Mouse (Mus musculus): ENCODE results near the gene Lrrc52. TPM values are rescaled to one million over a fixed set of nuclear protein-coding genes. Genes with fewer than 3 reads are reported as not detected.

Lrrc52 gene
- total RNA-seq (2012; rRNA removed) (not detected in 2 replicates), total RNA-seq (2014; rRNA removed) (not detected in 2 replicates), polyA plus RNA-seq (2012; ENCODE audit: insufficient read length, low read depth) (not detected in 2 replicates)

- Histone ChIP-seq H3K27ac (ENCODE audit: insufficient read depth, low read depth) (no peak within 1 kb of the TSS), H3K79me2 (replicated peaks; ENCODE audit: control insufficient read depth, extremely low read depth, insufficient read depth, poor library complexity, severe bottlenecking) (no peaks in the 10 kb centered on the region), H3K27me3 (replicated peaks) (peaks cover 80% of the 10 kb centered on the region), H3K4me2 (ENCODE audit: insufficient read depth, low read depth, poor library complexity, severe bottlenecking) (no peak within 1 kb of the TSS), H3K4me1 (ENCODE audit: control insufficient read depth in 1 of 2, insufficient read depth in 2 of 2) (no peaks in the 10 kb centered on the region), H3K4me3 (replicated peaks in 1 of 3; ENCODE audit: low read depth in 2 of 3, low read length in 2 of 3, poor library complexity in 1 of 3) (no peak within 1 kb of the TSS), H3K9ac (ENCODE audit: insufficient read depth, low read depth) (no peak within 1 kb of the TSS), H3K9me3 (replicated peaks; ENCODE audit: low read length) (no peaks in the 10 kb centered on the region), H3K36me3 (replicated peaks in 1 of 2; ENCODE audit: control insufficient read depth in 1 of 2, insufficient read depth in 1 of 2, low read length in 1 of 2) (no peaks in the 10 kb centered on the region)
- in situ Hi-C loops (cut with MboI; ENCODE audit: low pct_ligation_motif_present, low pct_unique_long_range_greater_than_20kb, low sequenced_read_pairs) (no loop called here), dilution Hi-C loops (cut with MboI; ENCODE audit: extremely low pct_ligation_motif_present, extremely low pct_unique_long_range_greater_than_20kb, low sequenced_read_pairs) (no loop called here)
- TF ChIP-seq ETS1 (conservative IDR thresholded peaks at IDR 0.05; ENCODE audit: low read depth, low read length) (no peak), UBTF (IDR thresholded peaks at IDR 0.05; ENCODE audit: low read depth, low read length) (no peak), RCOR1 (conservative IDR thresholded peaks at IDR 0.05; ENCODE audit: low read depth, low read length) (no peak), ELF1 (IDR thresholded peaks at IDR 0.05; ENCODE audit: low read depth, low read length) (no peak), PAX5 (IDR thresholded peaks at IDR 0.05; ENCODE audit: low read length) (no peak), SIN3A (IDR thresholded peaks at IDR 0.05; ENCODE audit: low read length) (no peak), CTCF (conservative IDR thresholded peaks at IDR 0.05 in 1 of 2, IDR thresholded peaks at IDR 0.05 in 1 of 2; ENCODE audit: low read depth in 2 of 2, low read length in 2 of 2) (no peak), CHD2 (IDR thresholded peaks at IDR 0.05; ENCODE audit: low read length) (no peak), MAFK (IDR thresholded peaks at IDR 0.05; ENCODE audit: insufficient replicate concordance, low read length) (no peak), NELFE (IDR thresholded peaks at IDR 0.05; ENCODE audit: low read depth, low read length) (no peak), KAT2A (IDR thresholded peaks at IDR 0.05; ENCODE audit: insufficient replicate concordance, low read length) (no peak), POLR2A (IDR thresholded peaks at IDR 0.05; ENCODE audit: low read depth, low read length) (no peak), ZC3H11A (IDR thresholded peaks at IDR 0.05; ENCODE audit: low read depth, low read length) (no peak)
- DNase-seq (ENCODE audit: extremely low read depth): no peak
Observed at GRCm38 (mm10) chr1:167466765-167467426, at the start of gene Lrrc52. Lrrc52 (minus strand) TSS chr1:167466780.

- H3K4me1 ChIP-seq (ENCODE audit: control insufficient read depth in 1 of 2, insufficient read depth in 2 of 2): no peaks in the 10 kb centered on the region
- no peak overlapping the region for H3K9ac ChIP-seq (ENCODE audit: insufficient read depth, low read depth)
- no peak overlapping the region for H3K27ac ChIP-seq (ENCODE audit: insufficient read depth, low read depth)
- DNase-seq (ENCODE audit: extremely low read depth): no peak
- no peaks in the 10 kb centered on the region for H3K36me3 ChIP-seq (replicated peaks in 1 of 2; ENCODE audit: control insufficient read depth in 1 of 2, insufficient read depth in 1 of 2, low read length in 1 of 2)
- H3K9me3 ChIP-seq (replicated peaks; ENCODE audit: low read length): no peaks in the 10 kb centered on the region
- no peak overlapping the region for H3K4me2 ChIP-seq (ENCODE audit: insufficient read depth, low read depth, poor library complexity, severe bottlenecking)
- dilution Hi-C loops (cut with MboI; ENCODE audit: extremely low pct_ligation_motif_present, extremely low pct_unique_long_range_greater_than_20kb, low sequenced_read_pairs) (no loop called here), in situ Hi-C loops (cut with MboI; ENCODE audit: low pct_ligation_motif_present, low pct_unique_long_range_greater_than_20kb, low sequenced_read_pairs) (no loop called here)
- H3K79me2 ChIP-seq (replicated peaks; ENCODE audit: control insufficient read depth, extremely low read depth, insufficient read depth, poor library complexity, severe bottlenecking): no peaks in the 10 kb centered on the region
- no peak overlapping the region for H3K4me3 ChIP-seq (replicated peaks in 1 of 3; ENCODE audit: low read depth in 2 of 3, low read length in 2 of 3, poor library complexity in 1 of 3)
- peaks cover 59% of the 10 kb centered on the region for H3K27me3 ChIP-seq (replicated peaks)
- TF ChIP-seq CHD2 (IDR thresholded peaks at IDR 0.05; ENCODE audit: low read length): no peak
- no peak for TF ChIP-seq PAX5 (IDR thresholded peaks at IDR 0.05; ENCODE audit: low read length)
- no peak for TF ChIP-seq MAFK (IDR thresholded peaks at IDR 0.05; ENCODE audit: insufficient replicate concordance, low read length)
- no peak for TF ChIP-seq ETS1 (conservative IDR thresholded peaks at IDR 0.05; ENCODE audit: low read depth, low read length)
- no peak for TF ChIP-seq POLR2AphosphoS2 (IDR thresholded peaks at IDR 0.05; ENCODE audit: low read depth, low read length)
- no peak for TF ChIP-seq TBP (conservative IDR thresholded peaks at IDR 0.05; ENCODE audit: low read depth, low read length)
- no peak for TF ChIP-seq CHD1 (IDR thresholded peaks at IDR 0.05; ENCODE audit: low read depth, low read length)
- TF ChIP-seq NRF1 (IDR thresholded peaks at IDR 0.05; ENCODE audit: low read depth, low read length): no peak
- no peak for TF ChIP-seq E2F4 (IDR thresholded peaks at IDR 0.05; ENCODE audit: insufficient replicate concordance, low read depth, low read length)
- TF ChIP-seq NELFE (IDR thresholded peaks at IDR 0.05; ENCODE audit: low read depth, low read length): no peak
- TF ChIP-seq UBTF (IDR thresholded peaks at IDR 0.05; ENCODE audit: low read depth, low read length): no peak
- TF ChIP-seq MAX (IDR thresholded peaks at IDR 0.05; ENCODE audit: low read length): no peak
Observed at GRCm38 (mm10) chr1:167511621-167512020, 45.0 kb upstream of the Lrrc52 start.

Data from CH12.LX (cell line).